Mouse (Mus musculus) thymus, postnatal 10 days (tissue): ENCODE measurements around the gene Tctn3.
A peak's percentile ranks its signal among the peaks of the same experiment; 100 is the strongest.

Source experiments
- DNase-seq, 2 experiments: peaks; one replicate each; pipeline ENCODE4 v3.0.0; 2021; ENCODE audit warnings: low spot score in 2 of 2

Gene Tctn3

GRCm38 (mm10) chr19:40611830-40612506 is at the start of gene Tctn3, which contains the start of gene Entpd1:
Gene Tctn3, minus strand, starts transcription at chr19:40612233.
Gene Entpd1, plus strand, starts transcription at chr19:40612366.
- DNase-seq: peak; percentile 91 to 95

DNA sequence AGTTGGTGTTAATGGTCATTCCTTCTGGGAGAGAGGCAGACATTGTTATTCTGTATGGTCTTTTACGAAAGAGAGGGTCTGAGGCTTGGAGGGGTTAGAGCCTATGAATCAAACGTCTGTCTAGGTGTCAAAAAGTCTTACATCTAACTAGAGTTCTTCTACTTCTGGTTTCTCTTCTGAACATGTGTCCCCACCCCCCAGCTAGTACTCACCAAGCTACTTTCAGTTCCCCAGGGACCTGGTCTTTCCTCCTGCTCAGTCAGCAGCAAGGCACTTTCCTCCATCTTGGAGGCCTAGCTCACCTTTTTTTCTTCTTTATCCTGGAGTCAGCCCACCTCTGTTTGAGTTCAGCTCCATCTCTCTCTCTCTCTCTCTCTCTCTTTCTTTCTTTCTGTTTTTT is 49.1 kb upstream of the Tctn3 start:
- DNase-seq: no peak

DNA sequence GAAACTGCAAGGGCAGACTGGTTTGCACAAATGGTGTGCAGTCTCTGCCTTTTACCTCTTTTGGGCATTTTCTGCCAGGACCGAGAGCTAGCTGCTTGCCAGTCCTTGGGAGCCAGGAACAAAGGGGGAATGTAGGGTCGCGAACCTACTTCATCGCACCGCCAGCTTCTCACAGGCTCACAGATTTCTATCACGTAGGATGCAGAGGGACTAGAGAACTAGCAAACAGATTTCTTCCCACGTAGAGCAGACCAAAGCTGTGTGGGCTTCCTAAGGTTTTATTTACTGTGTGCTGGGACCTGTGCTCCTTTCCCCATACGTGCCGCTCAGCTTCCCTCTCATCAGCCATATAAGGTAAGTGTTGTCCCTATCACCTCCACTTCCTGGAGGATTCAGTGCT is 48.5 kb upstream of the Tctn3 start:
- no peak for DNase-seq

GRCm38 (mm10) chr19:40659651-40660478 is 47.8 kb upstream of the Tctn3 start:
- DNase-seq: no peak

- DNase-seq: no peak
Observed at GRCm38 (mm10) chr19:40658935-40659334, 46.9 kb upstream of the Tctn3 start.

DNA sequence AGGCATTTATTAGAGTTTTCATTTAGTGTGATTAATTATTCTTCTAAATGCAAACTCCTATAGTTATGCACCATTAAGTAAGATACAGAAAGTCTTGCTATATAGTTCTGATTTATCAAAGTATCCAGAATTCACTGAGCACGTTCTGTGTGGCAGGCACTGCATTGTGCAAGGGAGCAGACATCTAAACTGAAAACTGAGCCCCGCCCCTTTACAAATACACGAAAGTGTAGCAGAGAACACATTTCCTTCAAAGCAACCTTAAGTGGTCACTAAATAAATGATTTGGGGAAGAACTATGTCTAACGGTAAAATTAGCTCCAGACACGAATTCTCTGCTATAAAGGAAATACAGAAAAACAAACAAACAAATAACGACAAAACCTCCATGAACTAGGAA is 46.2 kb upstream of the Tctn3 start:
- no peak for DNase-seq

DNA sequence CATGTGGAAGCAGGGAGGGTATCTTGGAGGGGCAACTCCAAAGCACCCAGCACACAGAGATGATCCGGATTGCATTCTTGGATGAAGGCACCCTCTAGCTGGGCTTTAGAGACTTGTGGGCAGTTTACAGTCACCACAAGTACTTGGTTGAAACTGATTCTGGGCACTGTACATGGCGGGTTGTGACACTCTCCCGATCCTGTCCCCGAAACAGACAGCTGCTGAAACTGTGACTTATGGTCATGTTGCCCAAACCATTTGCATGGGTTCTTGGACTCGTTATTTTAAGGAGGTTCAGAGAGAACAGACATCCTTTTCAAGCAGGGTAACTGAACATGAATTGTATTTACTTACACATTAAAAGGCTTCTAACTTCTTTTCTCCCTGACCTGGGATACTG is 44.2 kb upstream of the Tctn3 start:
- DNase-seq: no peak

- no peak for DNase-seq
Observed at GRCm38 (mm10) chr19:40650090-40650489, 38.1 kb upstream of the Tctn3 start.

DNA sequence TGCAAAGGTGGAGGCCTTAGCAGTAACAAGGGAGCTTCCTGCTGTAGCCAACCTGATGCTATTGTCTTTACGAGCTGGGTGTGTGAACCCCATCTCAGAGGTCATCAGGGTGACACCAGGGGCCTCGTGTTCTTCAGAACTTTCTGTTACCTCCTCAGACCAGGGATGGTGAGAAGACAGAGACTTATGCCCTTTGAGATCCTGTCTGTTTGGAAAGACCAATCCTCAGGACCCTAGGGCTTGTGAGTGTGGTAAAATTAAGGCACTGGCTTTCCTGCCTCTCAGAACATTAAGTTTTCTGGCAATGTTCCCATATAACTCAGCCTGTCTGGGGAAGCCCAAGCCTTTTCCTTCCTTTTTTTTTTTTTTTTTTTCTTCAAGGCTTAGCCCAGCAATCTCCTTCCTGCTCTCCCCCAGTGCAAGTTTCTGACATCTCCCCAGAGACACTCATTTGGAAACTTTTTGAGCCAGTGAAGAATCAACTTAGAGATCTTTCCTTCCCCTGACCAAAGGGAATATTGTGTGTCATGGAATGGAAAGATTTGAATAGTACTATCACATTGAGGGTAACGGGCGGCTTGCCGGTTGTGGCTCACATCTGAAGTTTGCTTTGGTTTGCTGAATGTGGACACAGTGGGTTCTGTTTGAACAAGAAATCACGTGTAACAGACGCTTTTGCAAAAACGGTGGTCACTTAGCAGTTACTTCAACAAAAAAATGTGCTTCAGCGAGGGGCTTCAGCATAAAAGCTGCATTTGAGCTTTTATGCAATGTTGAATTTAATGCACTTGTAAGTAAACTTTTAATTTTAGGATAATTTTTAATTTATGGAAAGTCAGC is 35.5 kb upstream of the Tctn3 start:
- no peak for DNase-seq

DNA sequence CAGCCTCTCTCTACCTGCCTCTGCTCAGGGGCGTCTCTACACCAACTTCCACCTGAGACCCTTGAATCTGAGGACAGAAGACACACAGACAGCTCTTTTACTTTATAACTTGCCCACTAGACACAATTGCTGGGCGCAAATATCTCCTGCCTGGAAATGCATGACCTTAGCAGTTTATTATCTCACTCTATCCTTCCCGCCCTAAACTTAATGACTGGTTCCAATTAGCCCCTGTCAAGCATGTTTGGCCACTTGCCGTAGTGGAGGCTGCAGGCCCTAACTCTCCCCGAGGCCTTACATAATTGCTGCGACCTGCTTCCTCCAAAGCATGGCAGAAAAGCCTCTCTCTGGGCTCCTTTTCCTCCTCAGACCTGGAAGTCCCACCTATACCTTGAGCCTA is 34.3 kb upstream of the Tctn3 start:
- no peak for DNase-seq

DNA sequence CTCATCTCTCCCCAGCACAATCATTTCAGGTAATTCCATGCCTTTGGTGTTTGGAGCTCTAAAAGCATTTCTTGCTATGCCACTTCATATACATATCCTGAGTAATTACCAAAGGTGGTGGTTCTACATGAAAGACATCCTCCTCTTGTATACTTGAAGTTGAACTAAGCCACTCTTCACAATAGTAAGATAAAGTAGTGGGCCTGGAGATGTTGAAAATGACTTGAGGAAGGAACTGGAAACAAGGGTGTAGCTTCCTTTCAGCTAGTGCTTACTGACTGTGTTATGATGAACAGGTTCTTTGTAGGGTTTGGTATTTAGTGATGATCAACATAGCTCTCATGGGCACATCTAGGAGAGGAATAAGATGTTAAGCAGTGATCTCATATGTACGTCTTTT is 31.8 kb upstream of the Tctn3 start:
- DNase-seq: no peak

DNA sequence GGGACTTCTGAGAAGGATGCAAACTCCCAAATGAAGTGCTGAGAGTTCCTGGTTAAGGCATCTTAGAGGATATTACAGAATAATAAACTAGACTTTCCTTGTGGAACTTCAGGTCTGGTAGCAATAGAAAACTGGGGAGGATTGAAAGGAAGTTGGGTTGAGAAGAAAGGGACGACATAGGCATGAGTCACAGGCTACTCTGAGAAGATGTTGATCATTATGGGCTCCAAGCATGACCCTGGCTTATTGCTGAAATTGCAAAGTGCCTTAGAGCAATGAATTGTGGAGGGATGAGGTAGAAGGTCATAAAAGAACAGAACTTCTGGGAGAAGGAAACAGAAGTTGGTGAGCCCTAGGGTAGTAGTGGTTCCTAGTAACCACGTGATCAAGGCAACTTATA is 28.8 kb upstream of the Tctn3 start:
- no peak for DNase-seq

DNA sequence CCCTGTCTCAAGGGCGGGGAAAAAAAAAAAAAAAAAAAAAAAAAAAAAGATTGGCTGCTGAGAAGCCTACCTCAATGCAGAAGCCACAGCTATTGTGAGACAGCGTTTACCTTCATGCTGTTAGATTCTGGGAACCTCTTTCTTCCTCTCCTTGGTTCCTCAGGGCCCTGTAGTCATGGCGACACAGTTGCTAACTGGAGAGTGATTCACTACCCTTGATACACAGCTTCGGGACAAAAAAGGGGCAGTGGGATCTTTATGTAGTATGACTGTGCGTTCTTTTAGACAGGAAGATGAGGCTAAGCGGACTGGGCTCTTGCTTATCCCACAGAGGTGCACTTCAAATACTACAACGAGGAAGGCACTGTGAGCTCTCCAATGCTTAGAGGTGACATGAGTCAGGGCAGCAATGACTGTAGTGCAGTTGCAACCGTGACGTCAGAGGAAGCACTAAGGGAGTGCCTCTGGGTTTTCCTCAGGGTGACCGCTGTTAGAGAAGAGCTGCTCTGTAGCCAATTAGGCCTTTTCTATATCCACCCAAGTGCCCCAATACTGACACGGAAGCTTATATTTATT is 27.8 kb upstream of the Tctn3 start:
- DNase-seq: no peak

DNA sequence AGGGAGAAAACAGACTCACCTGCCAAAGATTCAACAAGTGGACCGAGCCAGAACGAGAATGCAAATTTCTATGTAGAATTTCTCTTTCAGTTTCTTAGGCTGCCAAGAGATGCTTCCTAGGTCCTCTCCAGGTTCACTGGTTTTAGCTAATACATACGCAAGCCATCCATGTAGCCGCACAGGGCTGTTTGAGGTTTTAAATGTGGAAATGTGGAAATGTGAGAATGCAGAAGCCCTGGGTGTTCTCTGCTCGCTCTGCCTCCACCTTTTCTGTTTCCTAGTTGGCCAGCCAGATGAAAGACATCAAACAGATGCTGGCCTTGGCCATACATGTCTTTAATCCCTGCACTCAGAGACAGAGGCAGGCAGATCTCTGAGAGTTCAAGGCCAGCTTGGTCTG is 26.5 kb upstream of the Tctn3 start:
- DNase-seq: no peak

DNA sequence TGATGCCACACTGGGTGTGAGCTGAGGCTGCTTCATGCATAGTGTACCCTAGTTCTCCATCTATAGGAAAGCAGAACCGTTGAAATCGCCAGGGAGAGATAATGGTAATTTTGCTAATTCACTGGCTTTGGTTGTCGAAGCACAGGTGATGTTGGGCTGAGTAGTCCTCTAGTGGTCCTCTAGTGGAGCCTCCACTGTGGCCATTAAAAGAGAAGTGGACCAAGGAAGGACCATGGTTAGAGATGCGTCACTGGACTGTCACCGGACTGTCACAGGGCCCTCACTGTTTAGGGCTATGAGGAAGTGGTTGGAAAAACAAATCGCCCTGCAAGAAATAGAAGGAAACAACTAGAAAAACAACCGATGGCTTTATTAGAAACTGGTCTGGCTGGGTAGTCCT is 25.6 kb upstream of the Tctn3 start:
- DNase-seq: no peak

DNA sequence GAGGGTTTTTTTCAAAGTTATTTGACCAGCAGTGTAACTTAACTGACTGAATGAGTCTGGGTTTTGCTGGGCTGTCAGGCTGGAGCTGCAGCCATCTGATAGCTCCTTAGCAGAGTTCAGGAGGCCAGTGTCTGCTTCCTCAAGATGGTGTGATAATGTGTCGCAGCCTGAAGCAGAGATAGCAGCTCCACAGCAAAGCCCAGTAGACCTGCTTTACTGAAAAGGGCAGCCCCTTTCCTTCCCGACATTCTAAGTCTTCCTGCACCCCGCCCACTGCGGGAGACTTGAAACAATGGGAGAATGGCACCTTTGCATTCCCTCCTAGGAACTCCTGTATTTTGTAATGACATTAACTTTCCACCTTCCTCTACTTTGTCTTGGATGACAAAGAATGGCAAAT is 25.1 kb upstream of the Tctn3 start:
- no peak for DNase-seq

DNA sequence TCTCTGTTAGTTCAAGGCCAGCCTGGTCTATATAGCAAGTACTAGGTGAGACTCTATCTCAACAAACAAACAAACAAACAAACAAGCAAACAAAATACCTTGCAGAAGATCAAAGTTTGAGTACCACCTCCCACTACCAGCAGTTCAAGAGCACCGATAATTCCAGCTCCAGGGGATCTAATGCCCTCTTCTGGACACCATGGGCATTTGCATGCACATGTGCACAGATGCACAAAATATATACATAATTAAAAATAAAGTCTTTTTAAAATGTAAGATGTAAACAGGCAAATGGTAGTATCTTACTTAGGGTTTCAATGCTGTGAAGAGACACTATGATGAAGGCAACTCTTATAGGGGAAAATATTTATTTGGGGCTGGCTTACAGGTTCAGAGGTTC is 21.1 kb upstream of the Tctn3 start:
- no peak for DNase-seq

DNA sequence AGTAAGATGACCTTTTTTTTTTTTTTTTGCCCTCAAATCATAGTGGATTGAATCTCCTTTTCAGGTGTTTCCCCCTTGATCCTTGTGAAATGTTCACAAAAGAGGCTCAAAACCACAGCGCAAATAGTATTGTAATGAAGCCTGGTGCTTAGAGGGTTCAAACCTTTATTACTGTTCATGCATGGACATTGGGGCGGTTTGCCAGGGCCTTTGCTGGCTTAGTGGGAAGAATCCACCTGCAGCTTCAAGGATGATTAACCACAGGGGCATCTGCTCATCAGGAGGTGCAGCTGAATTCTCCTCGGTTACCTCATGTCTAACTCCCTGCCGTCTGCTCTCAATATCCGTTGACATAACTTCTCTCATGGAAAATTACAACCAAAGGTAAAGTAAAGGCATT is 20.6 kb upstream of the Tctn3 start:
- DNase-seq: no peak

DNA sequence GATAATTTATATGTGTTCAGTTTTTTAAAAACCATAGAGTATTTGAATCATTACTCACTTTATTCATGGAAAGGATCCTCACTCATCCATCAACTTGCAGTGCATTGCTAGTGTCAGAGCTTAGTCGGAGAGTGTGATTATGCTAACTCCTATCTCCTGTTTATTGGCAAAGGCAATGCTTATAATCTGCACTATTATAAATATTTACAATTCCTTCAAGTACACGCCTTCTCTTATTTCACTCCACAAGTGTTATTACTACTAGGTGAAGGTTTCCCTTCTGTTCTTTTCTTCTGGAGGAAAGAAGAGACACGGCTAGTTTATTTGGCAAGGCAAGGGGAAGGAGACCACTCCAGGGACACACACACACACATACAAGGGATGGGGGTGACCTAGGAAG is 20.2 kb upstream of the Tctn3 start:
- no peak for DNase-seq

- no peak for DNase-seq
Observed at GRCm38 (mm10) chr19:40630606-40631005, 18.6 kb upstream of the Tctn3 start.

GRCm38 (mm10) chr19:40630096-40630495 is 18.1 kb upstream of the Tctn3 start:
- DNase-seq: no peak

- DNase-seq: no peak
Observed at GRCm38 (mm10) chr19:40628950-40629349, 16.9 kb upstream of the Tctn3 start.
